Mouse (Mus musculus) hematopoietic stem cell, adult 5-6 weeks (primary cell): ENCODE results near the gene Stx11. TPM values are rescaled to one million over a fixed set of nuclear protein-coding genes. Genes with fewer than 3 reads are reported as not detected.
A peak's percentile ranks its signal among the peaks of the same experiment; 100 is the strongest.

Experiments used
- ATAC-seq, 2 experiments: fragments of 125-278 bp in 1 of 2; replicated peaks in 1 of 2; 2 replicates each; pipeline ENCODE4 v1.8.0; 2016 to 2017; ENCODE audit warnings: inconsistent platforms in 2 of 2, mild to moderate bottlenecking in 2 of 2, moderate number of reproducible peaks in 2 of 2, low read depth in 1 of 2, moderate TSS enrichment in 1 of 2; ENCODE audit not compliant: low FRiP score in 2 of 2, poor library complexity in 2 of 2, severe bottlenecking in 2 of 2, insufficient read depth in 1 of 2, low TSS enrichment in 1 of 2
- total RNA-seq: library from RNA; stranded (forward); fragments of 172-1452, 232-1000 nt; gene quantifications from 2 replicates; pipeline ENCODE4 v1.2.3, GENCODE M21; 2017

The Stx11 gene
- total RNA-seq, result 5.4 and 5.8 TPM in 2 replicates

DNA sequence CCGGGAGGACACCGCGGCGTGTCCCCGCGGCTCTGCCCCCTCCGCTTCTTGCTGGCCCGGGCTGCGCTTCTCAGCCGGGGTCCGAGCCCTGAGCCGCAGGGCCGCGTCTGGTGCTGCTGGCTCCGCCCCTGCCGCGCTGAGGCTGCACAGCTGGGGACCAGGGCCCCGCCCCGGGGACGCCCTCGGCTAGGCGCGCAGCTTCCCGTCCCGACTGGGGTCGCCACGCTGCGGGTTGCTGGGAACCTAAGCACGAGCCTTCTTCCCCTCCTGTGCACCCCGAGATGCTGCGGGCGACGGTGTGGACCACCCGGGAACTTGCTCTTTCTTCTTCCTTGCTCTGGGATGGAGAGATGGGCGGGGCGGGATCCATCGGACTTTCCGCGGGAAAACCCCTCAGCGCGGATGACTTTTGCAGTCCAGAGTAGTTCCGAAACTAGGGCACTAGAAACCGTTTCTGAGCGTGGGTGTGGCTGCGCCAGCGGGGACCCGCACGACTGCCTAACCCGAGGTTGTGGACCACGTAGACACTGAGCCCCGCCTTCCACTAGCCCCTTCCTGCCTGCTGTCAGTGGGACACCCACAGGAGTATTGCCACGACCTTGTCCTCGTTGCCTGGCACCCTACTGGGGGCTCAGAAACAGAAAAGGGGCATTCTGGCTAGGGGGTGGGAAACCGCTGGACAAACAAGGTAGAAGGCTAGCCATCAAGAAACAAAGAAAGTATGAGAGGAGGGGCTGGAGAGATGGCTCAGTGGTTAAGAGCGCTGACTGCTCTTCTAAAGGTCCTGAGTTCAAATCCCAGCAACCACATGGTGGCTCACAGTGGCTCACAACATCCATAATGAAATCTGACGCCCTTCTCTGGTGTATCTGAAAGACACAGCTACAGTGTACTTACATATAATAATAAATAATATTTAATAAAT lies at the start of gene Stx11:
Stx11 (minus strand) TSS at position 148 of the 925 bp plus-strand sequence.
- ATAC-seq, result peak; percentile 75 to 88

DNA sequence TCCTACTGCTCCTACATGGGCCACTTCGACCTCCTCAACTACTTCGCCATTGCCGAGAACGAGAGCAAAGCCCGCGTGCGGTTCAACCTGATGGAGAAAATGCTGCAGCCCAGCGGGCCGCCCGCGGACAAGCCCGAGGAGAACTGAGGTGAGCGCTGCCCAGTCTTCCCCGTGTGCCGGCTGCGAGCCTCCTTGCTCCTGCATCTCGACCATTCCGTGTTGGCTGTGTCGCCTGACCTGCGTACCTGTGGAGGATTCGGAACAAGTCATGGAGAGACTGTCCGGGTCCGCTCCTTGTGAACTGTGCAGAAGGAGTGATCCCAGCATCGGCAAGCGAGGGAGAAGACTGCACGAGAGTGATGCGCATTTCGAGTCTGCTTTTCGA lies 44.6 kb upstream of the Stx11 start:
- ATAC-seq, result no peak; a peak in 1 of 4 replicates

DNA sequence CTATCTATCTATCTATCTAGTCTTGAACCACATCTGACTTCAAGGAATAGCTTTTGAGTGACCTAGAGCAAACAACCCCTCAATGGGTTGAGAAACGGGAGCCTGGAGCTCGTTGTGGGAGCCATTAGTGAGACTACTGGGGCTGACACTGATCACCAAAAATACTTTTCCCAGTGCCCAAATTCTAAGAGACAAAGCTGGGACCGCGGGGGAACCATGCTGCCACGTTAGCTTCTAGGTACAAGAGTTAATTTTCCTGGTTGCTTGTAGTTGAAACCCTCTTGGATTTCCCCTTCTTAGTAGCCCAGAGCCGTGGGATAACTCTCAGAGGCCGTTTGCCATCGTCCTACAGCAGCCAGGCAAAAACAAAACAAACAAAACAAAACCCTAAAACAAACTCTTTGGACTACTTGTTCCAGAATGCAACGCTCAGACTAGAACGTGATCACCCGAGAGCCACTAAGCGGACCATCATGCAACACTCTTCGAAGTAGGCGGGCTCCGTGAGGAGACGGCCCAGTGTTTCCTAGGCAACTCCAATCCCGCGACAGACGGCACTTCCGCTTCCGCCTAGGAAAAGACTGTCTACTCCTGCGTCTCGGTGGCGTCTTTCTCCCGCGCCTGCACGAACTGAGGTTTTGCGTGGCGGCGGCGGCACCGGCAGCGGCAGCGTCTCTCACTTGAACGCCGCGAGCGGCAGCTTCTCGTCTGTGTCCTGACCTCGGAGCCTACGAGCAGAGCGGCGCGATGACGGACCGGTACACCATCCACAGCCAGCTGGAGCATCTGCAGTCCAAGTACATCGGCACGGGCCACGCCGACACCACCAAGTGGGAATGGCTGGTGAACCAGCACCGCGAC lies 44.0 kb upstream of the Stx11 start:
- peak; percentile 99 to 100 for ATAC-seq

DNA sequence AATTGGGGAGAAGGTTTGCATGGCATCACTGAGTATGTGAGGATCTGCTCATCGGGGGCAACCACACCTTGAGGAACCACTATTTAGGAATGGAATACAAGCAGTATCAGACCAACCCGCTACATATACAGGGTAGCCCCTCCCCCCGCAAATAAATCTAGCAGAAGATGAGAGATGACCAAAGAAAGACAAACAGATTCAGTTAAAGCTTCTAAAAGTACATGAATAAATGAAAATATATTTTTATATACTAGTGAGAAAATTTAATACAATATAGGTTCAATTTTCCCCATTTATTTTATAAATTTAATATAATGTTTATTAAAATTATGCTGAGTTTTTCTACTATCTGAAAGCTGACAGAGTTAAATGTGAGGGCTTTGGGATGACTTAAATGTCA lies 40.9 kb upstream of the Stx11 start, which contains the start of gene Sf3b5:
Sf3b5 (plus strand) TSS at position 301 of the 400 bp plus-strand sequence.
- ATAC-seq, result no peak

DNA sequence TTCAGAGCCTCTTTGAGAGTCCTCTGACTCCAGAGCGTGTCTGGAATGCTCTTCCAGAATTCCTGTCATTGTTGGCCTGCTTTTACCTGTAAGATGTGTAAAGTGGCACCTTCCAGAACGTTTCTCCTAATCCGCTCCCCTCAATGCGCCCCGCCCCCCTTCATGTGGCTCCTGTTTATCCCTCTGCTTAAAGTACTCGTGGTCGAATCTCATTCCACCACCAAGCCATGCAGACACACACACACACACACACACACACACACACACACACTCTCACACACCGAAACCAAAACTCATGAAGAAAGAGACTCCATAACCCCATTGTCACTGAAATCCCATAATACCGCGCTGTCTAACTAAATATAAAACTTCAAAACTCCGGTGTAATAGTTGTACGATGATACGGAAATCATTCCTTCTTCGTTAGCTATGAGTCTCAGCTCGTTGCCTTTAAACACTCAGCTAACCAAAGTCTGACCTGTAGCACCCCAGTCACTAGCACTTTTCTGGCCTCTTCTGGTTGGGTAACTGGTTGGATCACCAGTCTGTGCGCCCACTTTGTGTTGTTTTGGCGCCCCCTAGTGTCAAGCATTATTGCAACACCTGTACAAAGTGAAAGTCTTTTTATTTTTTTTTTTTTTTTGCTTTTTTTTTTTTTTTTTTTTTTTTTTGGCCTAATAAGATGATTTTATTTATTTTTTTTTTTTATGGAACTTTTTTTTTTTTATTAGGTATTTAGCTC lies 32.8 kb upstream of the Stx11 start:
- ATAC-seq, result peak; percentile 89 to 97

DNA sequence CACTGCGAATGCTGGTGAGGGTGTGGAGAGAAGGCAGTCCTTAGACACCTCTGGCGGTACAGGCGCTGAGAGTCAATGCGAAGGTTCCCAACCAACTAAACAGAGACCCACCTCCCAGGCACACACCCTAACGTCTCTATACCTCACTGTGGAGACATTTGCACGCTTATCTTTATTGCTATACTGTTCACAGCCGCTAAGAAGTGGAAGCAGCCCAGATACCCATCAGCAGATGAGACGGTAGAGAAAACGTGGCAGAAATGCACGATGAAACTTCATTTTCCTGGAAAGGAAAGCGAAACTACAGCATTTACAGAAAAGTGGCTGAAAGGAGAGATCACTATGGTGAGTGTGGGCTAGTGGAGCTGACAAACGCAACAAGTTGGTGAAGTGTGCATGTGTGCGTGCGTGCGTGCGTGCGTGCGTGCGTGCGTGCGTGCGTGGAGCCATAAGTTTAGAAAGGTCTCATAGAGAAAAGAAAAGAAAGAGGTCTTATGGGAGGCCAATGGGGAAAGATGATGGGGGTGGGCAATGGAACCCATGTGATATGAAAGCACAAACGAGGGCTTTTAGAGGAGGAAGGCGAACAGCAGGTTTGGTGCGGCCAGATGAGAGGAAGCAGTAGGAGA lies 29.4 kb upstream of the Stx11 start:
- ATAC-seq, result no peak

DNA sequence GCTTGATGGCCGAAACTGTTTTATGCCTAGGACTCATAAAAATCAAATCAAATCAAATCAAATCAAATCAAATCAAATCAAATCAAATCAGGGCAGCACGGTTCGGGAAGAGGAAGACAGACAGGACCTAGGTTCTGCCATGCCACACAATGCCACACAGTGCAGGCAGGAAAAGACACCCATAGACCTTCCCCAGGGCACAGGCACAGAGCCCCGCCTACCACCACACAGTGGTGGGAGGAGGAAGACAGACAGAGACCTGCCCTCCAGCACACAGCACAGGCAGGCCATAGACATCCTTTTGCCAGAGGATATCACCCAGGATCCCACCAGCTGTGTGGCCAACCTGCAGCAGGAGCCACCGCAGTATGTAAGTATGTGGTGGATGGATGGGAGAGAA lies 27.9 kb upstream of the Stx11 start:
- 0 out of 4 replicates have a peak, but pooled peaks of 1 of the 2 experiments have one; percentile 11 for ATAC-seq

DNA sequence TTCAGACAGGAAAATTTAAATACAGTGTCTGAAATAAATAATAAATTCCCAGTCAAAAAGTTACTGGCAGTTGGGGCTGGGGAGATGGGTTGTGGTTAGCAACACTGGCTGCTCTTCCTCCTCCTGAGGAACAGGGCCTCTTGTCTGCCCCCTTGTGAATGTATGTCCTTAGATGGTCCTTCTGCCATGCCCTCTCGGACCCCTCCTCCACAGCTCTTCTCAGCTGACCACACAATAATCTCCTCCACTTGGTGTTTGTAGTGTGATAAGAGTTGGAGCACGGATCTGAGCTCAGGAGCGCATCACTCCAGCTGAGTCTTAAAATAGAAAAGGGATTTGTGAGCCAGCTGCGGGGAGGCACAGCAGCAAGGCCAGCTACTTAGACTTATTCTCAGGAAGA lies 22.8 kb upstream of the Stx11 start:
- peak; percentile 67 to 80 for ATAC-seq

DNA sequence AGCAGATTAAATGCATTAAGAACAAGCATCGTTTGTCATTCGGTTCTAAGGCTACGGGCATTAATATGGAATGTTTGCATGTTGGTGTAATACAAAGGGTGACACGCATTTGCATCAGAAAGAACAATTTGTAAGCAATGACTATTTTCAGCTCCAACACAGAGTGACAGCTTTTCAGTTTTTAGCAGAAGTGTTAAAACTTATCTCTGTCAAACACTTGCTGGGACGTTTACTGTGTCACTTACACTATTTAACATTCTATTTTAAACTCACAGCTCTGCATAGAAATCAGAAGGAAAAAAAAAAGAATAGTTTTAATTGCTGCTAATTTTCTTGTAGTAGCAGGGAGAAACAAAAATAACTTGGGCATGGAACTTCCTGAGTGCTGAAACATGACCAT lies 22.4 kb upstream of the Stx11 start:
- no peak for ATAC-seq

DNA sequence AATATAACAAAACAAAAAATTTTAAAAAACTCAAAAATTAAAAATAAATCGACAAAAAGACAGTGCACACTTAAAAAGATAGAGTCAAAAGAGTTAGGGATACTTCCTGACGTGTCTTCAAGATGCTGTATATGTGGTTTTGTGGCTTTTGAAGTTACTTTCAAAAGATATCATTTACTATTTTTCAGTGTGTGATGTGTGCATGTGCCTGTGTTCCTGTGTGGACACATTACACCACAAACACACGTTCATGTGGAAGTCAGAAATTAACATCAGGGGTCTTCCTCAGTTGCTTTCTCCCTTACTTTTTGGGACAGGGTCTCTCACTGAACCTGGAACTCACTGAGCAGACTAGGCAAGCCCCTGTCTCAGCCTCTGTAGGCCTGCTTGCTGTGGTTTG lies 20.9 kb upstream of the Stx11 start:
- ATAC-seq, result no peak

DNA sequence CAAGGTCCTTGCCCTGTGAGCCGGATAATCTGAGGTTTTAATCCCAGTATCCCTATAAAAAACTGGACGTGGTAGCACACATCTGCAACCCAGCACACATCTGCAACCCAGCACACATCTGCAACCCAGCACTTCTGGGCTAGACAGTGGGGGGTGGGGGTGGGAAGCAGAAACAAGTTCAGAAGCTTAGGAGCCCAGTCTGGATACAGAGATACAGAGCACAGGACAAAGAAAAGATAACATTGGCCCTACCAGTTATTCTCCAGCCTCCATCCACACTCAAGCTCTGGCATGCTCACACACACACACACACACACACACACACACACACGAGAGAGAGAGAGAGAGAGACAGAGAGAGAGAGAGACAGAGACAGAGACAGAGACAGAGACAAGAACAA lies 19.4 kb upstream of the Stx11 start:
- ATAC-seq, result no peak

DNA sequence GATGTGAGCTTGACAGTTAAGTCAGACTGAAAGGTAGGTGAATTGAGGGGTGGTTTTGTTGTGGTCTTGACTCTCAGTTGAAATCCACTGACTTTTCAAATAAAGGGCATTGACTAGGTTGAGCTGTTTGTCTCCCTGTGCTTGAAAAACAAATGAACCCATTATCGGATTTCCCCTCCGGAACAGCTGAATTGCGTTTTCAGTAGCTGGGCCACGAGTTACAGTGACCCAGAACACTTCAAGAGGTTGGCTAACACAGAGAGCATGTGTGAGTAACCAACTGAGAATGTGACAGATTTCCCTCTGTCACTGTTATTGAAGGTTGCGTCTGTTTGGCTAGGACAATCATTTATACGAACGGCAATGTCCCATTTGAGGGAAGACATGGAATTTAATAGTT lies 17.0 kb upstream of the Stx11 start:
- no peak for ATAC-seq

DNA sequence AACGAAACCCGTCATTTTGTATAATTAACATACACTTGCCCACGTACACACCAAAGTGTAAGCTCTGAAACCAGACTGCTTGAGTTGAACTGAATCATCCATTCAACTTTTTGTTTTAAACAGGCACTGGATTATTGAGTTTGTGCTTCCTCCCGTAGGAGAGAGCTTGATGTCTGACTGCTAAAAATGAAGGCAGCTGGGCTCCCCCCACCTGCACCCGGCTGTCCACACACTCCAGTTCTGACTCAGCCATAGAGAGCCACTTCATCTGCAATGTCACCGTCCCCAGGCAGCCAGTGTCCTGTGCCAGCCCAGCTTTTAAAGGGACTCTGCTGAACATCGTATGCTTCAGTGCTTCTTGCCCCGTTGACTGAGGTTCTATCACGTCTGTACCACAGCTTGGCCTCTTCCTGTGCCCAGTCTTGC lies 13.7 kb upstream of the Stx11 start:
- no peak for ATAC-seq

DNA sequence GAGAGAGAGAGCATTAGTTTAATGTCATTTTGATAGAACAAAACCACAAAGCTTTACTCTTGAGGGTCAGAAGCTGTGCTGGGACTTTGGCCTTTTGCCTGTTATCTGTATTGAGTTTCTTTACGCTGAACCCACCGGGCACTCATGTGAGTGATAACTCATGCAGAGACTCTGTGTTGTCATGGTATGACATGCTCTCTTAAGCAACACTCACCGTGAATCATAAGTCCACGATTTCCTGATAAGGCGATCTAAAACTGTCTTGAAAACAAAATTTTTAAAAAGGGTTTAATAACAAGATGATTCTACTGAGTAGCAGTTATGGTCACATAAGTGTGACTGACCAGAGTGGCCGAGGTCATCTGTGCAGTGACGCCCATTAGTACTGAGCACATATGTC lies 12.5 kb upstream of the Stx11 start:
- ATAC-seq, result no peak

DNA sequence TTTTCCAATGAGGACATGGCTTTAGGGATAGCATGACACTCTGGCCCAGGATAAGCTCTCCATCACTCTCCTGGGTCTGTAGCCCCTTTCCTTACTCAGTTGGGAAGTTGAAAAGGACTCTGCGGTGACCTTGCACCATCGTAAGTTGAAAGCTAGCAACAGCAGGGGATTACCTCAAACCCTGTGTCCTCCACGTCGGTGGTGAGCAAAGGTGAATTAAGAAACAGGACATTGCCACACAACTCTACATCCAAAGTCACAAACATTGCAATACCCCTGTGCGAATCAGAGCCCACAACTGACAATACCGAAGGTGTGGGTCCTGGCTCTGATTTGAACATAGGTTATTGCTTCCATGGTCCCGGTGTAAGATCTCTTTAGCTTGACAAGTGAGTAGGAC lies 11.9 kb upstream of the Stx11 start:
- peak; percentile 51 to 73; a peak in 3 of 4 replicates for ATAC-seq

DNA sequence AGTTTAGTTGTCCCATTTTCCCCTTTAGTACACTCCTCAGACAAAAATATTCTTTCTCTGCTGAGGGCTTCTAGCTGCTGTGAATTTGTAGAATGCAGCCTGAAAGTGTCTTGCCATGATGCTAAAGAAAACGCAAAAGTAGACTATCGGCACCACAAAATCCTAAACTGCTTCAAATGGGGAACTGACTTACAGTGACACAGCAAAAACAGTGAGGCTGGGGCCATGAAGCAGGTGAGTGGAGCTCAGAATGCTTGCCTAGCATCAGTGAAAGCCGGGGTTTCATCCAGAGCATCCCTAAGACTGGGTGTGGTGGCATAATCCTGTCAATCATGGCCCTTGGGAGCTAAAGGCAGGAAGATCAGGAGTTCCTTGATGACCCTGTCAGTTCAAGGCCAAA lies 11.4 kb upstream of the Stx11 start:
- peak; percentile 84 for ATAC-seq

DNA sequence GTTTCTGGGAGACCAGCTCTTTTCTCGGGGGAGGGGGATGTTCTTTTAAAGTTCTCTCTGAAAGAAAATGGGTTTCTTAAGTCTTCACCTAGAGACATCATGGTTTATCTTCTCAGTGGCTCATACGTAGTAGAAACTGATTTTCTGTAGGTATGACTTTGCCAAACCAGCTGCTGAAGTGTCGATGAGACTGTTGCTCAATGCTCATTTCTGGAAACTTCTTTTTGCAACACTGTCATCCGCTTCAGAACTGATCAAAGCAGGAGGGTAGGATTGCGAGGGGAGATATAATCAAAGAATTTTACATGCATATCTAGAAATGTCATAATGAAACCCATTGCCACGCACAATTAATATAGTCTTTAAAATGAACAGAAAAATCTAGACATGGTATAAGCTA lies 10.5 kb upstream of the Stx11 start:
- ATAC-seq, result no peak; a peak in 1 of 4 replicates
